Mouse (Mus musculus) intestine, postnatal 0 days (tissue): Measurements from ENCODE around the gene Rps6kc1. TPM values are rescaled to one million over a fixed set of nuclear protein-coding genes. Genes with fewer than 3 reads are reported as not detected.

Source experiments
- ATAC-seq: fragments of 200-750 bp; cut with Nextera tagmentation; 2 replicates; pipeline ENCODE4 v1.8.0; 2017; ENCODE audit warnings: mild to moderate bottlenecking, moderate TSS enrichment, moderate library complexity
- H3K27ac ChIP-seq: fragments of 300-500 bp; sonication (generic); 2 replicates; pipeline ENCODE4 v1.5.1; 2014; ENCODE audit warnings: mild to moderate bottlenecking, low read depth, low read length, moderate library complexity
- H3K27me3 ChIP-seq: fragments of 300-500 bp; sonication (generic); replicated peaks from 2 replicates; pipeline ENCODE4 v1.6.1; 2014; ENCODE audit warnings: low read length, mixed read lengths; ENCODE audit not compliant: control insufficient read depth, insufficient read depth
- H3K36me3 ChIP-seq: fragments of 300-500 bp; sonication (generic); 2 replicates; pipeline ENCODE4 v1.6.1; 2014; ENCODE audit warnings: mild to moderate bottlenecking, moderate library complexity; ENCODE audit not compliant: control insufficient read depth, insufficient read depth
- H3K4me1 ChIP-seq: fragments of 300-500 bp; sonication (generic); replicated peaks from 2 replicates; pipeline ENCODE4 v1.6.1; 2014; ENCODE audit warnings: antibody characterized with exemption, low read length, mixed read lengths; ENCODE audit not compliant: control insufficient read depth, insufficient read depth
- H3K4me2 ChIP-seq: fragments of 300-500 bp; sonication (generic); replicated peaks from 2 replicates; pipeline ENCODE4 v1.6.1; 2014; ENCODE audit warnings: low read depth, mild to moderate bottlenecking, moderate library complexity
- H3K4me3 ChIP-seq: fragments of 300-500 bp; sonication (generic); 2 replicates; pipeline ENCODE4 v1.5.1; 2014; ENCODE audit warnings: low read depth, low read length
- H3K9ac ChIP-seq: fragments of 300-500 bp; sonication (generic); 2 replicates; pipeline ENCODE4 v1.6.1; 2014; ENCODE audit warnings: mild to moderate bottlenecking, low read depth, low read length
- H3K9me3 ChIP-seq: fragments of 300-500 bp; sonication (generic); 2 replicates; pipeline ENCODE4 v1.6.1; 2016; ENCODE audit warnings: mixed run types; ENCODE audit not compliant: control insufficient read depth
- CTCF ChIP-seq: sonication (generic); IDR thresholded peaks from 2 replicates; pipeline ENCODE4 v1.5.1; 2016; ENCODE audit warnings: low read depth, mild to moderate bottlenecking, control low read depth, antibody characterized with exemption, moderate library complexity
- WGBS: fragments of 180-500 bp; shearing (Covaris S2); extraction: QIAGEN DNeasy Blood & Tissue Kit; methylation state at CpG from one replicate; pipeline ENCODE4 v1.1.7; 2014; 5-methylcytosine and 5-hydroxymethylcytosine counted together
- polyA plus RNA-seq: library from polyadenylated mRNA; unstranded; fragments of >200 nt; fragmentation: Nextera tagmentation; extraction: Ambion mirVana; gene quantifications from 2 replicates; pipeline ENCODE4 v1.2.1, GENCODE M21; 2015

The Rps6kc1 gene
- polyA plus RNA-seq, 1 experiment from 2014 or later = 6.0 TPM

DNA sequence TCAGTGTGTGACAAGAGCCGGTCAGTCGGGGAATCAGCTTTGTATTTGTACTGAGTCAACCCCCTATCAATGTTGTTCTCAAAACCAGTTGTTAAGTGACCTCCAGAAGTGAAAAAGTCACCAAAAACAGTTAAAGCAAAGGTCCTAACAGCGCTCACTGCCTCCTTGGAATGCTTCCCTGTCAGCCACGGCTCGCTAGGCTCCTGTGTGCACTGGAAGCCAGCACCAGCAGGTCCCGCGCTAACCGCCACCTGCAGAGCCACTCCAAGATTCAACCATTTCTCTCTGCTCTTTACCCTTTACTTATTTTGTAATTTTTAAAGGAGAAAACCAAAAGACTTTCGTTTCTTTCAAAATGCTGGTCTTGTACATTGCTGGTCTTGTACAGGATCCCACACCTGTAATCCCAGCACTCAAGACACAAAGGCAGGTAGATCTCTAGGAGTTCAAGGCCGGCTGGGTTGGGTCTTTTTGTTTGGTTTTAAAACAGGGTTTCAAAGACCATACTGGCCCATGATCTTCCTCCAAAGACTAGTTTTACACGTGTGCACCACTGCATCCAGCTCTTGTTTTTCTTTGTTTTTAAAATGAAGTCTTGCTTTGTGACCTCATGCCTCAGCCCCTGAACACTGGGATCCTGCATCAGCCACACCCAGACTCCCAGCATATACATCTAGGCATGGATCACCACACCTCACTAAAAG is 62.3 kb downstream of the Rps6kc1 start:
- H3K4me2 ChIP-seq = no peak overlapping the region
- no peak for TF ChIP-seq CTCF
- H3K9me3 ChIP-seq = no peaks in the 10 kb centered on the region
- H3K27ac ChIP-seq = no peak overlapping the region
- peaks cover 4% of the 10 kb centered on the region; the same call in 1 of the 2 replicates for H3K36me3 ChIP-seq
- ATAC-seq = no peak
- 78% methylated on average over 11 of the region's 11 CpGs for WGBS
- H3K4me3 ChIP-seq = no peak overlapping the region
- H3K27me3 ChIP-seq = no peaks in the 10 kb centered on the region
- no peaks in the 10 kb centered on the region for H3K4me1 ChIP-seq
- no peak overlapping the region for H3K9ac ChIP-seq

DNA sequence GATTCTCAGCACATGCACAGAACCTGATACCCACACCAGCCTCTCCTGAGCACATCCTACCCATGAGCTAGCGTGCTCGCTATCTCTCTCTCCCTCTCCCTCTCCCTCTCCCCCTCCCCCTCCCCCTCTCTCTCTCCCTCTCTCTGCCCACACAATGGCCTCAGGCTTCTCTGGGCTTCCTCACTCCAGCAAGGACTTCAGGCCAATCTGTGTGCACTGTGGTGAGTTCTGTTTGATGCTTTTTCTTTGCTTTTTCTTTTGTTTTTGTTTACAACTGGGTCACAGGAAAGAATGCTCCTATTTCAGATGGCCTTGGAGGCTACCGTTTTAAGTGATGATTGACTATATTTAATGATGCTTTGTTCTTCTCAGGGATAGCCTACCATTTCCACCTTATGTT is 62.9 kb downstream of the Rps6kc1 start:
- no peaks in the 10 kb centered on the region for H3K4me1 ChIP-seq
- H3K36me3 ChIP-seq = peaks cover 11% of the 10 kb centered on the region
- no peak overlapping the region for H3K4me3 ChIP-seq
- H3K27ac ChIP-seq = no peak overlapping the region
- H3K9me3 ChIP-seq = no peaks in the 10 kb centered on the region
- no peaks in the 10 kb centered on the region for H3K27me3 ChIP-seq
- WGBS = 44% methylated on average over 3 of the region's 3 CpGs
- no peak for TF ChIP-seq CTCF
- no peak for ATAC-seq
- no peak overlapping the region for H3K9ac ChIP-seq
- H3K4me2 ChIP-seq = no peak overlapping the region

DNA sequence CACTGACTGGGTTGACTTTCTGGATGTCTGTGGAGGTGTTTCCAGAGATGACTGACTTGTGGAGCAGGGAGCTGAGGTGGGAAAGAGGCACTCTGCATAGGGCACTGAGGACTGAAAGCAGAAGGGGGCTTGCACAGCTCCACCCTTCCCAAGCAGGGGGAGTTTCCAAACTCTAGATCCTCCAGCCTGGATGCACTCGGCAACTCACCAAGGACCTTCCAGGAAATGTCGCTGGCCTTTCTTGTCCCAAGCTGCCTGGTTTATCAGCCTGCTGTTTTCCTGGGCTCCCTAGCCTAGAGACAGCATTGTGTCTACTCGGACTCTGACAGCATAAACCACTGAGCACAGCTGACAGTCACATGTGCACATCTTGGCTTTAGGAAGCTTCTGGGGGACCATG is 64.6 kb downstream of the Rps6kc1 start:
- H3K4me3 ChIP-seq = no peak overlapping the region
- no peak overlapping the region for H3K9ac ChIP-seq
- H3K27me3 ChIP-seq = no peaks in the 10 kb centered on the region
- no peak overlapping the region for H3K27ac ChIP-seq
- no peaks in the 10 kb centered on the region for H3K9me3 ChIP-seq
- no peak for TF ChIP-seq CTCF
- no peak overlapping the region for H3K4me2 ChIP-seq
- ATAC-seq = no peak
- H3K36me3 ChIP-seq = peaks cover 24% of the 10 kb centered on the region
- WGBS = 82% methylated on average over 3 of the region's 3 CpGs
- no peaks in the 10 kb centered on the region for H3K4me1 ChIP-seq

GRCm38 (mm10) chr1:190846074-190846730 is 65.4 kb downstream of the Rps6kc1 start:
- no peak overlapping the region for H3K27ac ChIP-seq

GRCm38 (mm10) chr1:190845419-190845818 is 66.2 kb downstream of the Rps6kc1 start:
- peaks cover 30% of the 10 kb centered on the region for H3K36me3 ChIP-seq
- H3K4me3 ChIP-seq = no peak overlapping the region
- H3K27me3 ChIP-seq = no peaks in the 10 kb centered on the region
- no peak for TF ChIP-seq CTCF
- no peaks in the 10 kb centered on the region for H3K4me1 ChIP-seq
- H3K9ac ChIP-seq = no peak overlapping the region
- WGBS = 37% methylated on average over 4 of the region's 4 CpGs
- H3K27ac ChIP-seq = no peak overlapping the region
- no peak for ATAC-seq
- H3K9me3 ChIP-seq = no peaks in the 10 kb centered on the region
- no peak overlapping the region for H3K4me2 ChIP-seq

More at GRCm38 (mm10) chr1:190846074-190846730, 65.4 kb downstream of the Rps6kc1 start:
- no peaks in the 10 kb centered on the region for H3K27me3 ChIP-seq
- H3K9me3 ChIP-seq = no peaks in the 10 kb centered on the region
- H3K4me2 ChIP-seq = no peak overlapping the region
- peaks cover 28% of the 10 kb centered on the region for H3K36me3 ChIP-seq
- no peak for ATAC-seq
- no peak overlapping the region for H3K4me3 ChIP-seq
- 90% methylated on average over 11 of the region's 11 CpGs for WGBS
- TF ChIP-seq CTCF = no peak
- H3K4me1 ChIP-seq = no peaks in the 10 kb centered on the region
- H3K9ac ChIP-seq = no peak overlapping the region

DNA sequence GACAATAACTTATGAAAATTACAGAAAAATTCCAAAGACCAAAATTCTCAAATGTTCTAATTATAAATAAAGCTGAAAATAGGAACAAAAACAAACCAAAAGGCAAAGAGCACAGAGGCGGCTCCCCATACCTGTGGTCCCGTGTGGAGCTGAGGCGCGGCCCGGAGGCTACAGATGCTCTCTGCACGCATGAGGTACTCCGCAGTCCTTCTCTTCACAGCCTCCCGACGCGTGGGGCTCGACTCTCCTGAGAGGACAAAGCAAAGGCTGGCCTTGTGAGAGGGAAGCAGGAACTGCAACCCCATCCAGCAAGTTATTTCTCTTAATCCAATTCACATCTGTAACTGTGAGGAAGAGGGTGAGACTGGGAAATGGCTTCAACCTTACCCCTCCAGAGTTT is 67.2 kb downstream of the Rps6kc1 start:
- H3K4me2 ChIP-seq = no peak overlapping the region
- ATAC-seq = no peak
- no peak overlapping the region for H3K9ac ChIP-seq
- peaks cover 30% of the 10 kb centered on the region for H3K36me3 ChIP-seq
- TF ChIP-seq CTCF = no peak
- no peaks in the 10 kb centered on the region for H3K27me3 ChIP-seq
- WGBS = 92% methylated on average over 11 of the region's 11 CpGs
- H3K4me1 ChIP-seq = no peaks in the 10 kb centered on the region
- H3K27ac ChIP-seq = no peak overlapping the region
- H3K4me3 ChIP-seq = no peak overlapping the region
- H3K9me3 ChIP-seq = no peaks in the 10 kb centered on the region
